Mouse (Mus musculus): Measurements from ENCODE around the gene Lclat1.

Gene Lclat1

GRCm38 (mm10) chr17:73195074-73195723 lies 87.4 kb downstream of the Lclat1 start:
- intact Hi-C loops (cut with DNase I) = loop anchor here (5.0 to 10.0 kb wide), 2 partner anchors 102 to 280 kb away; partner anchors contain the start of gene Lbh

GRCm38 (mm10) chr17:73196139-73196538 lies 88.4 kb downstream of the Lclat1 start:
- intact Hi-C loops (cut with DNase I) = loop anchor here (5.0 to 10.0 kb wide), 2 partner anchors 101 to 281 kb away; partner anchors contain the start of gene Lbh

GRCm38 (mm10) chr17:73197724-73198123 lies 89.9 kb downstream of the Lclat1 start:
- intact Hi-C loops (cut with DNase I) = loop anchor here (5.0 to 10.0 kb wide), 2 partner anchors 100 to 283 kb away; partner anchors contain the start of gene Lbh

- intact Hi-C loops (cut with DNase I) = loop anchor here (5.0 to 10.0 kb wide), 2 partner anchors 98 to 285 kb away; partner anchors contain the start of gene Lbh
Measured at GRCm38 (mm10) chr17:73199387-73199786, 91.6 kb downstream of the Lclat1 start.

- intact Hi-C loops (cut with DNase I) = no loop called here
Measured at GRCm38 (mm10) chr17:73200380-73200779, 92.6 kb downstream of the Lclat1 start.

GRCm38 (mm10) chr17:73203642-73204332 lies 96.0 kb downstream of the Lclat1 start:
- intact Hi-C loops (cut with DNase I) = no loop called here

GRCm38 (mm10) chr17:73210960-73211531 lies 103.3 kb downstream of the Lclat1 start:
- intact Hi-C loops (cut with DNase I) = no loop called here

- intact Hi-C loops (cut with DNase I) = no loop called here
Measured at GRCm38 (mm10) chr17:73212754-73213153, 105.0 kb downstream of the Lclat1 start.

GRCm38 (mm10) chr17:73213187-73213586 lies 105.4 kb downstream of the Lclat1 start:
- intact Hi-C loops (cut with DNase I) = no loop called here

- intact Hi-C loops (cut with DNase I) = no loop called here
Measured at GRCm38 (mm10) chr17:73213677-73214076, 105.9 kb downstream of the Lclat1 start.

- intact Hi-C loops (cut with DNase I) = no loop called here
Measured at GRCm38 (mm10) chr17:73217274-73217673, 109.5 kb downstream of the Lclat1 start.

- intact Hi-C loops (cut with DNase I) = no loop called here
Measured at GRCm38 (mm10) chr17:73220746-73221145, 113.0 kb downstream of the Lclat1 start.

GRCm38 (mm10) chr17:73222077-73222476 lies 114.3 kb downstream of the Lclat1 start:
- intact Hi-C loops (cut with DNase I) = no loop called here

- intact Hi-C loops (cut with DNase I) = no loop called here
Measured at GRCm38 (mm10) chr17:73225442-73225841, 117.7 kb downstream of the Lclat1 start.

GRCm38 (mm10) chr17:73225996-73226395 lies 118.2 kb downstream of the Lclat1 start:
- intact Hi-C loops (cut with DNase I) = no loop called here

- intact Hi-C loops (cut with DNase I) = no loop called here
Measured at GRCm38 (mm10) chr17:73226595-73226994, 118.8 kb downstream of the Lclat1 start.

GRCm38 (mm10) chr17:73227361-73227760 lies 119.6 kb downstream of the Lclat1 start:
- intact Hi-C loops (cut with DNase I) = no loop called here

- intact Hi-C loops (cut with DNase I) = no loop called here
Measured at GRCm38 (mm10) chr17:73229445-73230155, 121.8 kb downstream of the Lclat1 start.

- intact Hi-C loops (cut with DNase I) = no loop called here
Measured at GRCm38 (mm10) chr17:73230340-73230989, 122.7 kb downstream of the Lclat1 start.

GRCm38 (mm10) chr17:73231337-73231736 lies 123.6 kb downstream of the Lclat1 start:
- intact Hi-C loops (cut with DNase I) = no loop called here

GRCm38 (mm10) chr17:73232593-73232992 lies 124.8 kb downstream of the Lclat1 start:
- intact Hi-C loops (cut with DNase I) = no loop called here

All from adrenal gland (tissue).